Mouse (Mus musculus) layer of hippocampus, adult 18-20 months (tissue): ENCODE results near the gene Stard13. TPM values are rescaled to one million over a fixed set of nuclear protein-coding genes. Genes with fewer than 3 reads are reported as not detected.
A peak's percentile ranks its signal among the peaks of the same experiment; 100 is the strongest.

Source experiments
- DNase-seq, 2 experiments: peaks; one replicate each; pipeline ENCODE4 v3.0.0; 2022; ENCODE audit warnings: low spot score in 2 of 2
- long read RNA-seq: library from polyadenylated mRNA; stranded (forward); transcript quantifications from one replicate; pipeline ENCODE4 v2.0.0, GENCODE M21; 2021
- total RNA-seq, 2 experiments: library from RNA; stranded (reverse); gene quantifications; 2 replicates each; pipeline ENCODE4 v1.2.3; 2021

The Stard13 gene
- total RNA-seq, result 10 to 100 TPM; 20.8 to 26.2 TPM
- long read RNA-seq, full-length matches to known transcripts, result 2 of 13 reads
- long read RNA-seq, partial matches to known transcripts, result 7 of 13 reads
- long read RNA-seq, other reads (novel, unspliced or antisense), result 4 of 13 reads

- peak in 1 of 2 experiments; percentile 35 for DNase-seq
These were observed at the start of gene Stard13 for GRCm38 (mm10) chr5:151233400-151234031. TSS of gene Stard13 (minus strand) at chr5:151233836.

GRCm38 (mm10) chr5:151279531-151279930, 45.9 kb upstream of the Stard13 start:
- DNase-seq, result no peak

GRCm38 (mm10) chr5:151277927-151278326, 44.3 kb upstream of the Stard13 start:
- no peak for DNase-seq

- DNase-seq, result no peak
These were observed 42.4 kb upstream of the Stard13 start for GRCm38 (mm10) chr5:151275986-151276385.

- no peak for DNase-seq
These were observed 40.6 kb upstream of the Stard13 start for GRCm38 (mm10) chr5:151274265-151274664.

GRCm38 (mm10) chr5:151270815-151271214, 37.2 kb upstream of the Stard13 start:
- DNase-seq, result no peak

- DNase-seq, result no peak
These were observed 33.4 kb upstream of the Stard13 start for GRCm38 (mm10) chr5:151266896-151267634.

GRCm38 (mm10) chr5:151261558-151261957, 27.9 kb upstream of the Stard13 start:
- DNase-seq, result no peak

- no peak for DNase-seq
These were observed 18.6 kb upstream of the Stard13 start for GRCm38 (mm10) chr5:151252213-151252612.

GRCm38 (mm10) chr5:151251656-151252055, 18.0 kb upstream of the Stard13 start:
- no peak for DNase-seq

GRCm38 (mm10) chr5:151248671-151249620, 15.3 kb upstream of the Stard13 start:
- no peak for DNase-seq

- no peak for DNase-seq
These were observed 14.4 kb upstream of the Stard13 start for GRCm38 (mm10) chr5:151248084-151248483.

GRCm38 (mm10) chr5:151247115-151247875, 13.7 kb upstream of the Stard13 start:
- DNase-seq, result no peak

- no peak for DNase-seq
These were observed 12.7 kb upstream of the Stard13 start for GRCm38 (mm10) chr5:151246287-151246686.

- DNase-seq, result no peak
These were observed 11.9 kb upstream of the Stard13 start for GRCm38 (mm10) chr5:151245571-151245970.

GRCm38 (mm10) chr5:151238730-151239129, 5.1 kb upstream of the Stard13 start:
- no peak for DNase-seq

- DNase-seq, result no peak
These were observed 2.8 kb upstream of the Stard13 start for GRCm38 (mm10) chr5:151236411-151236810.

- DNase-seq, result no peak
These were observed 898 bp downstream of the Stard13 start for GRCm38 (mm10) chr5:151232576-151233299.

- DNase-seq, result no peak
These were observed 1.8 kb downstream of the Stard13 start for GRCm38 (mm10) chr5:151231861-151232260.

GRCm38 (mm10) chr5:151231411-151231810, 2.2 kb downstream of the Stard13 start:
- peak in 1 of 2 experiments; percentile 23 for DNase-seq
